Mouse (Mus musculus) forebrain, embryonic 10.5 days (tissue): ENCODE measurements at regions not wholly inside any gene's neighbourhood (a gene's known extent, or its start where the extent isn't known, plus 50 kb on each side); places are given as distances from the start of the nearest gene placed in this dataset.
A peak's percentile ranks its signal among the peaks of the same experiment; 100 is the strongest.

Experiments
- DNase-seq: peaks from one replicate; pipeline ENCODE4 v3.0.0-alpha.2; 2017; ENCODE audit warnings: low spot score; ENCODE audit errors: extremely low spot score
- H3K27ac ChIP-seq: fragments of 300-500 bp; sonication (generic); 2 replicates; pipeline ENCODE4 v1.5.1; 2016; ENCODE audit warnings: mild to moderate bottlenecking
- H3K27me3 ChIP-seq: fragments of 300-500 bp; sonication (generic); 2 replicates; pipeline ENCODE4 v1.6.1; 2016; ENCODE audit warnings: mild to moderate bottlenecking; ENCODE audit not compliant: poor library complexity, severe bottlenecking
- H3K36me3 ChIP-seq: fragments of 300-500 bp; sonication (generic); replicated peaks from 2 replicates; pipeline ENCODE4 v1.6.1; 2016; ENCODE audit warnings: mild to moderate bottlenecking, moderate library complexity
- H3K4me1 ChIP-seq: fragments of 300-500 bp; sonication (generic); 2 replicates; pipeline ENCODE4 v1.6.1; 2016
- H3K4me3 ChIP-seq: fragments of 300-500 bp; sonication (generic); 2 replicates; pipeline ENCODE4 v1.5.1; 2016; ENCODE audit warnings: mild to moderate bottlenecking, moderate library complexity
- H3K9me3 ChIP-seq: fragments of 300-500 bp; sonication (generic); 2 replicates; pipeline ENCODE4 v1.6.1; 2016; ENCODE audit warnings: mild to moderate bottlenecking, moderate library complexity
- WGBS: fragments of 180-500 bp; shearing (Covaris S2); methylation state at CpG from one replicate; pipeline ENCODE4 v1.1.7; 2016; 5-methylcytosine and 5-hydroxymethylcytosine counted together

DNA sequence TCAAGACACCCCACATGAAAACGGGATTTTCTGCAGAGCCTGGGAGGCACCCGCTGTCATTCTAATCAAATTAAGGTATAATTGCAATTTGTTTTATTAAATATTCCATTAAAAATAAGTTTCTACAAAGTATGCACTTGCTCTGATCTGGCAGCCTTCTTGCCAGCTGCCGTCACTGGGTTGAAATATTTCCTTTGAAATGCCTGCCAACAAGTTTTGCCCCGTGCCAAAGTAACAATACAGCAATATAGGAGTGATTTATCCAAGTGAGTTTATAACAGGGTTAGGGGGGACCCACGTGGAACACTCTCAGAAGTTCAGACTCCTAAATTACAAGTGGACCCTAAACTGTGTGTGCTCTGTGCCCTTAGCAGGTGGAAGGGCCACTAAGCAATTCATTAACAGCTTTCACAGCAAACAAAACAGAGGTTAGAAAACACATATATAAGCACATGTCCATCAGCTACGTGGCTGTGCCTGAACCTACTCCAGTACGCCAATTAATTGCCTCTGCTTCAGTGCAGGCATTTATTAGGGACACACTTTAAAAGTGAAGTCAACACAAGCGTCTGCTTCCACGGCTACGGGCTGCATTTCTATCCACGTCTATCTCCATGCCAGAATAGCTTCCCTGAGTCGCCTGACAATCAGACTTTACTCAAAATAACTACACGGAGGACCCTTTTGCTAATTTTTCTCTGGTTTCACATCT lies 275.1 kb downstream of the 1700129C05Rik start:
- H3K36me3 ChIP-seq = no peaks in the 10 kb centered on the region
- peaks cover 42% of the 10 kb centered on the region for H3K27me3 ChIP-seq
- H3K9me3 ChIP-seq = no peaks in the 10 kb centered on the region
- H3K4me1 ChIP-seq = peaks cover 16% of the 10 kb centered on the region
- DNase-seq = no peak
- H3K27ac ChIP-seq = no peak overlapping the region
- 53% methylated on average over 13 of the region's 13 CpGs for WGBS
- peak overlapping the region; percentile 18; the same call in 1 of the 2 replicates for H3K4me3 ChIP-seq

- WGBS = 95% methylated on average over 4 of the region's 4 CpGs
- Histone ChIP-seq H3K27me3 (no peaks in the 10 kb centered on the region), H3K9me3 (no peaks in the 10 kb centered on the region), H3K27ac (no peak overlapping the region), H3K4me3 (no peak overlapping the region), H3K36me3 (no peaks in the 10 kb centered on the region), H3K4me1 (no peaks in the 10 kb centered on the region)
- no peak for DNase-seq
Measured at GRCm38 (mm10) chr14:58854871-58855270, 287.8 kb downstream of the 1700129C05Rik start.

GRCm38 (mm10) chr14:58844565-58844964 lies 298.1 kb downstream of the 1700129C05Rik start:
- no peaks in the 10 kb centered on the region for H3K36me3 ChIP-seq

DNA sequence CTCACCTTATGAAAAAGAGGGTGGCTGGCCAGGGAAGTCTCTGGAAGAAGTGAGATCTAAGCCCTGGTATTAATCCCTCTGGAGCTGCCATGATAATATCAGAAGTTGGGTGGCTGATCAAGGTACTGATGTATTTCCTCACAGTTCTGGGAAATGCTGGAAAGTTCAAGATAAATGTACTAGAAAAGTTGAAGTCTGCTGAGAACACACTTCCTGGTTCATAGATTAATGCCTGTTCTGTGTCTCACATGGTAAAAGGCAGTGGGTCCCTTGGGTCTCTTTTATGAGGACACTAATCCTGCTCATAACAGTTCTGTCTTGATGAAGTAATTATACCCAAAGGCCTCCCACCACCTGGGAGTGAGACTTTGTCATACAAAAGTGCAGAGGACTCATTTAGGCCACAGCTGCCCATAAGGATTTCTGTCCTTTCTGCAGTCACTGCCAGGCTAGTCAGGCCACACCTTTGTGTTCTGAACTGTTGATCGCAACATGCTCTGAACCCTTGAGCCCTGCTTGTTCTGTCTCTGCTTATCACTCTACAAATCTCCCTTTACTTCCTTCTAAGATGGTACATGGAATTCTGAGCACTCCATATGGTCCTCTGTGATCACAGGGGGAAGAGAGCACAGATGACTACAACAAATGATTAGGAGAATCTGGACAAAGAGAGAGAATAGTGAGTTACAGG lies 300.4 kb downstream of the 1700129C05Rik start:
- H3K9me3 ChIP-seq = no peaks in the 10 kb centered on the region
- no peaks in the 10 kb centered on the region for H3K27me3 ChIP-seq
- no peak overlapping the region for H3K27ac ChIP-seq
- WGBS = 92% methylated on average over 1 of the region's 1 CpGs
- no peak overlapping the region for H3K4me3 ChIP-seq
- no peak for DNase-seq
- H3K4me1 ChIP-seq = no peaks in the 10 kb centered on the region
- no peaks in the 10 kb centered on the region for H3K36me3 ChIP-seq

More at GRCm38 (mm10) chr14:58844565-58844964, 298.1 kb downstream of the 1700129C05Rik start:
- WGBS = 84% methylated on average over 2 of the region's 2 CpGs
- Histone ChIP-seq H3K4me1 (no peaks in the 10 kb centered on the region), H3K4me3 (no peak overlapping the region), H3K9me3 (no peaks in the 10 kb centered on the region), H3K27me3 (no peaks in the 10 kb centered on the region), H3K27ac (no peak overlapping the region)
- DNase-seq = no peak

DNA sequence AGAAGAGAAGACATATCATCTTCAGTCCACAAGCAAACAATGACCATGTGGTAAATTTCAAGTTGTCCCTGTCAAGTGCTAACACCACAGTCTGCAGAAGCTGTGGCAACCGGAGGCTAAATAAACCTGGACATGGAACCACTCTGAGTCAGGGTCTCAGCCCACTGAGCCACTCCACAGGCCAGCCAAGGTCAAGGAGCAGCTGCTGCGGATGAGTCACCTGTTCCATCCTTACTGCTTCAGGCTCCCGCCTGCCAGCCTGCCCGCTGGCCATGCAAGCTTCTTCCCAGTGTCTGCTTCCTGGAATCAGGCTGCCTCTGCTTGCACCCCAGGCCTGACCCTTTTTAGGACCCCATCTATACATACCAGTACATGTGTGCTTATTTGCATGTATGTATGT lies 319.8 kb downstream of the 1700129C05Rik start:
- Histone ChIP-seq H3K36me3 (no peaks in the 10 kb centered on the region), H3K9me3 (no peaks in the 10 kb centered on the region), H3K27me3 (no peaks in the 10 kb centered on the region), H3K4me1 (peaks cover 4% of the 10 kb centered on the region; the same call in 1 of the 2 replicates), H3K4me3 (no peak overlapping the region), H3K27ac (no peak overlapping the region)
- no peak for DNase-seq
- WGBS = 79% methylated on average over 4 of the region's 4 CpGs

GRCm38 (mm10) chr14:58817961-58818504 lies 324.7 kb downstream of the 1700129C05Rik start:
- no peaks in the 10 kb centered on the region for H3K36me3 ChIP-seq
- no peak for DNase-seq
- H3K9me3 ChIP-seq = no peaks in the 10 kb centered on the region
- H3K4me1 ChIP-seq = no peaks in the 10 kb centered on the region
- H3K27ac ChIP-seq = no peak overlapping the region
- H3K27me3 ChIP-seq = no peaks in the 10 kb centered on the region
- H3K4me3 ChIP-seq = no peak overlapping the region
- 82% methylated on average over 10 of the region's 10 CpGs for WGBS

DNA sequence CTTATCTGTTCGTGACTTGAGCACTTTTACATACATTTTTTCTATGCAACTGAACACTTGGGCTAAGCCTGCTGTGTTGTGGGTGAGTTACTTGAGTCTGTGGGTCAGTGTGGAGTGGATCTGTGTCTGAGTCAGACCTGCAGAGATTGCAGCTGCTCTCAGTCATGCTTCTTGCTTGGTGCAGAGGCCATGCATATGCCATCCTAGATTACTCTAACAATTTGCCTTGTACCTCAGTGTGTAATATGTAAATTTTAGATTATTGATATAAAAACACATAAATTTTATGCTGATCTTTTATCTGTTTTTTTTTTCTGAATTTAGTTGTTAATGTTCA lies 326.2 kb downstream of the 1700129C05Rik start:
- no peak for DNase-seq
- Histone ChIP-seq H3K27ac (no peak overlapping the region), H3K27me3 (no peaks in the 10 kb centered on the region), H3K4me1 (no peaks in the 10 kb centered on the region), H3K9me3 (no peaks in the 10 kb centered on the region), H3K36me3 (no peaks in the 10 kb centered on the region), H3K4me3 (no peak overlapping the region)
- 82% methylated on average over 1 of the region's 1 CpGs for WGBS

DNA sequence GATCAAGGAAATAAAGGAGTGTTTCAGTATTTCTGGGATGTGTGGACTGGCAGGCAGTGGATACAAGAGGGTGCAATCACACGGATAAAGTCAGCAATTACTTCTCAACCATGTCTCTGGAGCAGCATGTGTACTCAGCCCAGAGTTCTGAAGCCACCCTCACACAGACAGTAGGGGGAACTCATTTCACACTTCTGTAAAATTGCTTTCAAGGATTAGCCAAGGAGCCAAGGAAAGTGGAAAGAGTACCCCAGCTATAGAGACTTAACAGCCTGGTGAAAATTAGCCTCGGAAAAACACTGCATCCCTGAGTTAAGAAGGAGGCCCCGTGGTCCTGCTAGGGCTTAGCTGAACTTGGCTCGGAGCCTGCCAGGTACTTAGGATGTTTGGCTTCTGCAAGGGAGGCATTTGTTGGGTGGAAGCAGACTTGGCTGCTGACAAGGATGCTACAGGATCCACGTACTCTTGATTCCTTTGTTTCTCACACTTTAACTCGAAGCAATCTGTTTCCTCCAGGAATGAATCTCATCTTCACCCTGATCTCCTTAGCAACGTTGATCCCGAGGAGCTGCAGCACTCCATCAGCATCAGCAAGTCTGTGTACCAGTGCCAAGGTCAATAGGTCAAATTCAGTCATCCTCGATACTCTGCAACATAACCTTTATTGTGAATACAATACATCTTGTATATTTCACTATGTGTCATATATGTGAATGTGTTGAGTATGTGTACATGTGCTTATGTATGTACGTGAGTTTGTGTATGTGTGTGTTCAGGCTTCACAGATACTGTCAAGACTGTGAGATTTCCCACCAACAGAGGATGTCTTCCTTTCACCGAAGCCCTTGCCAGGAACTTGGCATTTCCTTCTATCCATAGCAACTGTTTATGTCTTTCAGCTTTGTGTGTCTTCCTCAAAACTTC lies 326.8 kb downstream of the 1700129C05Rik start:
- no peak overlapping the region for H3K4me3 ChIP-seq
- no peak overlapping the region for H3K27ac ChIP-seq
- no peak for DNase-seq
- H3K4me1 ChIP-seq = no peaks in the 10 kb centered on the region
- 82% methylated on average over 11 of the region's 11 CpGs for WGBS
- no peaks in the 10 kb centered on the region for H3K36me3 ChIP-seq
- no peaks in the 10 kb centered on the region for H3K9me3 ChIP-seq
- H3K27me3 ChIP-seq = no peaks in the 10 kb centered on the region

GRCm38 (mm10) chr14:58812585-58812984 lies 330.1 kb downstream of the 1700129C05Rik start:
- 78% methylated on average over 5 of the region's 5 CpGs for WGBS
- H3K4me3 ChIP-seq = no peak overlapping the region
- H3K9me3 ChIP-seq = no peaks in the 10 kb centered on the region
- peak overlapping the region; percentile 25; the same call in 1 of the 2 replicates for H3K27ac ChIP-seq
- no peaks in the 10 kb centered on the region for H3K4me1 ChIP-seq
- DNase-seq = no peak
- H3K36me3 ChIP-seq = no peaks in the 10 kb centered on the region
- H3K27me3 ChIP-seq = no peaks in the 10 kb centered on the region

DNA sequence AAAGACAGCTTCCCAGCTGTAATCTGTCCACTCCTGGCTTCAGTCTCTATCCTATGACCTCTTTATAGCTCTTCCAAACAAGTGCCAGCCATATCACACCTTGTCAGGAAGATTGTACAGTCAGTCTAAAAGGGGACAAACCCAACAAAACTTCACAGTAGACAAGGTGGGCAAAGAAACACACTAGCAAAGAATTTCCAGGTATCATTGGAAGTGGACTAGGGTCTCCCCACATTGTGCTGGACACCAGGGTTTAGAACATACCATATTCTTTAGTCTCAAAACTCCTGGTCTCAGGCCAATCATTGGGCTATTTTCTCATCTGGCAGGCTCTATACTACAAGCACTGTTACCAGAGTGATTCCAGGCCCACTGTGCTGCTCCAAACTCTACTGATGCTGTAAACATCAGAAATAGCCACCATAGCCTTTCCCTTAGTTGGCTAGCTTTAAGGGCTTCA lies 341.3 kb downstream of the 1700129C05Rik start:
- DNase-seq = no peak
- Histone ChIP-seq H3K36me3 (no peaks in the 10 kb centered on the region), H3K9me3 (no peaks in the 10 kb centered on the region), H3K27me3 (no peaks in the 10 kb centered on the region), H3K4me3 (no peak overlapping the region), H3K4me1 (no peaks in the 10 kb centered on the region), H3K27ac (no peak overlapping the region)

- Histone ChIP-seq H3K27ac (no peak overlapping the region), H3K9me3 (no peaks in the 10 kb centered on the region), H3K27me3 (no peaks in the 10 kb centered on the region), H3K4me3 (no peak overlapping the region), H3K36me3 (no peaks in the 10 kb centered on the region), H3K4me1 (no peaks in the 10 kb centered on the region)
- 86% methylated on average over 10 of the region's 10 CpGs for WGBS
- DNase-seq = no peak
Measured at GRCm38 (mm10) chr14:58788190-58788945, 354.3 kb downstream of the 1700129C05Rik start.

GRCm38 (mm10) chr14:58787618-58788017 lies 355.1 kb downstream of the 1700129C05Rik start:
- no peak overlapping the region for H3K27ac ChIP-seq
- 72% methylated on average over 2 of the region's 2 CpGs for WGBS
- no peak overlapping the region for H3K4me3 ChIP-seq
- no peaks in the 10 kb centered on the region for H3K4me1 ChIP-seq
- H3K27me3 ChIP-seq = no peaks in the 10 kb centered on the region
- no peaks in the 10 kb centered on the region for H3K36me3 ChIP-seq
- DNase-seq = no peak
- no peaks in the 10 kb centered on the region for H3K9me3 ChIP-seq
